Mouse (Mus musculus) E14TG2a.4 (cell line): ENCODE results near the gene Tbx3.

Experiments
- H3K27me3 ChIP-seq: 2 replicates; pipeline ENCODE4 v1.6.1; 2014; ENCODE audit warnings: low read length, control low read depth; ENCODE audit not compliant: insufficient read depth
- H3K36me3 ChIP-seq: 2 replicates; pipeline ENCODE4 v1.6.1; 2014; ENCODE audit warnings: low read length, control low read depth; ENCODE audit not compliant: insufficient read depth
- H3K4me1 ChIP-seq: replicated peaks from 2 replicates; pipeline ENCODE4 v1.6.1; 2014; ENCODE audit warnings: low read depth, low read length, control low read depth
- H3K4me3 ChIP-seq: replicated peaks from 2 replicates; pipeline ENCODE4 v1.5.1; 2014; ENCODE audit warnings: mild to moderate bottlenecking, low read length
- H3K9me3 ChIP-seq: 2 replicates; pipeline ENCODE4 v1.6.1; 2014; ENCODE audit warnings: low read length, control low read depth
- CTCF ChIP-seq: conservative IDR thresholded peaks from 2 replicates; pipeline ENCODE4 v1.5.1; 2014; ENCODE audit warnings: low read length
- NANOG ChIP-seq: IDR thresholded peaks from 2 replicates; pipeline ENCODE4 v1.6.1; 2014; ENCODE audit warnings: borderline replicate concordance, low read length, mixed read lengths
- POU5F1 ChIP-seq: IDR thresholded peaks from 2 replicates; pipeline ENCODE4 v1.6.1; 2014; ENCODE audit warnings: low read length, borderline replicate concordance

The Tbx3 gene

DNA sequence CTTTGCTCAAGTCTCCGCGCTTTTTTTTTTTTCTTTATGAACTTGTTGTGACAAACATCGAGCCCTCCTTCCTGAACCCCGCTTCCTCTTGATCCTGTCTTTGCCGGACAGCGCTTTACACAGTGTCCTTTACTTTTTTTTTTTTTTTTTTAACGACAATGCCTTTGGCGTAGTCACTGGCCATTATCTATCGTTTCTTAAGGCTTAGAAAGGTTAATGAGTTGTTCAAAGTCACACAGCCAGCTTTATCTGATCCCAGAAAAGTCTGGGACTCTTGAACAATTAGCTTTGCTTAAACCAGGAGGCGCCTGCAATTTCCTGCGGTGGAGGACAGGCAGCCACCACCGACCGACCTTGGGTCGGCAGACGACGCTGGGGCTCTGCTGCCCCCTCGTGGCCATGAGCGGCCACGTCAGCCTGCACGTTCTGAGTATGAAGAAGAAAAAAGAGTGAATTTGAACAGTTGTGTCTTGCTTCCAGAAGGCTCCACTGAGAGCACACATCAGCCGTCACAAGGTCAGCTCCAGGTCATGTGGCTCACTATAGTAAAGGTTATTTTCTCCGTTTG lies 42.3 kb downstream of the Tbx3 start:
- 0 out of 2 replicates have a peak overlapping the region, but pooled peaks have one; percentile 10 for H3K4me3 ChIP-seq

DNA sequence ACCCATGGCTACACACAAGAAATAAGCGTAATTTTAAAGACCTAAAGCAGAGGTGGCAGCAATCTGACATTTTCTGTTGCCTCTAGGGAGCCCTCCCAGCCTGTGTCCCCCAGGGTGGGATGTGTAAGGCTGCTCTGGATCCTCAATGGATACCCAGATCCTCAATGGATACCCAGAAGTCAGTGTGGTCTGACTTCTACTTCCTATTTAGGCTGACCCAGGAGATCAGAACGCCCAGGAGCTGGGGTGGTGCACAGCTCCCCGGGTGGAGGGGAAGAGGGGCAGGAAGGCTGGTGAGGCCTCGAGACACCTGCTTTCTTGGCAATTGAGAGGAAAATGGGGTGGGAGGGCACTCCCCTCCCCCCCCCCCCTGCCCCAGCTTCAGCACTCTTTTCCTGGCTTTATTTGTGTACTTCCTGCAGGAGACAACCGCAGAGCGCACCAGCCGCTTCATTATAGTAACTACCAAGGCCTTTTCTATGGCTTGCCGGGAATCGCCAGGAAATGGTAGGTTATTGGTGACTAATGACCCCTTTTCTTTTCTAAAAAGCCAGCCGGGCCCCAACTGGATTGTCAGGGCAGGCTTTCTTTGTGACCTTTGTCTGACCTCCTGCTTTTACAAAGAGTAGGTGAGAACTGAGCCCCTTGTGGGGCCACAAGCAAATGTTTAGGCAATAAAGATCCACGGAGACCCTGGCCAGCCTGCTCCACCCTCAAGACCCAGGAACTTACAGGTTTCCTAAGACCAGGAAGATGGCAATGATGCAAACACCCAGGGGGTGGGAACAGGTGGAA lies 50.2 kb downstream of the Tbx3 start:
- peak; percentile 50; the same call in 1 of the 2 replicates for TF ChIP-seq NANOG
- no peak for TF ChIP-seq POU5F1
- Histone ChIP-seq H3K9me3 (peaks cover 21% of the 10 kb centered on the region), H3K27me3 (no peaks in the 10 kb centered on the region), H3K4me1 (peaks cover 42% of the 10 kb centered on the region), H3K4me3 (no peak overlapping the region; the same call in 1 of the 2 replicates), H3K36me3 (no peaks in the 10 kb centered on the region)

More for the DNA sequence above, 42.3 kb downstream of the Tbx3 start:
- H3K4me1 ChIP-seq: peaks cover 60% of the 10 kb centered on the region
- H3K27me3 ChIP-seq: peaks cover 6% of the 10 kb centered on the region
- no peaks in the 10 kb centered on the region for H3K36me3 ChIP-seq
- TF ChIP-seq NANOG: no peak
- peak; percentile 86 for TF ChIP-seq CTCF
- no peak for TF ChIP-seq POU5F1
- H3K9me3 ChIP-seq: no peaks in the 10 kb centered on the region

GRCm38 (mm10) chr5:119732978-119733377 lies 62.5 kb downstream of the Tbx3 start:
- Histone ChIP-seq H3K4me3 (no peak overlapping the region), H3K4me1 (peaks cover 46% of the 10 kb centered on the region), H3K9me3 (no peaks in the 10 kb centered on the region), H3K27me3 (no peaks in the 10 kb centered on the region), H3K36me3 (no peaks in the 10 kb centered on the region)
- TF ChIP-seq CTCF: no peak
